Mouse (Mus musculus): Measurements from ENCODE around the gene Gm45618.
"Not testable (repeated sequence)": the region's sequence is repeated elsewhere in the genome, so short reads cannot be mapped to it uniquely, and the experiment has no call there.

DNA sequence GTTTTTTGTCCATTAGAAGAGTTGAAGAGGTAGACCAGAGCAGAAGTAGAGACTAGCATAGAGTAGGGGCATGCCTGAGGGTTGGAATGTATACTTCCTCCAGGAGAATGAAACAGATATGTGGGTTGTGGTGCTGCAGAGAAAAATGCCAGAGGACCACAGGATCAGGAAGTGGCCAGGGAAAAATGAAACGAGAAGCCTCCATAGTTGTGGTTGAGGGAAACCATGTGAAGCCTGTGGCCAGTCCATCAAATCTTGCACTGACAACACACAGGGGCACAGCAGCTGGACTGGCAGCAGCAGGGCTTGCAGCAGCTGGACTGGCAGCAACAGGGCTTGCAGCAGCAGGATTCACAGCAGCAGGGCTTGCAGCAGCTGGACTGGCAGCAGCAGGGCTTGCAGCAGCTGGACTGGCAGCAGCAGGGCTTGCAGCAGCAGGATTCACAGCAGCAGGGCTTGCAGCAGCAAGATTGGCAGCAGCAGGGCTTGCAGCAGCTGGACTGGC, 23.0 kb upstream of the Gm45618 start:
- not testable (repeated sequence) for TF ChIP-seq POLR2A (IDR thresholded peaks at IDR 0.05; ENCODE audit: insufficient read depth, low read depth, low read length); EP300 (IDR thresholded peaks at IDR 0.05; ENCODE audit: insufficient read depth, low read depth, low read length); CTCF (IDR thresholded peaks at IDR 0.05)
